Mouse (Mus musculus): ENCODE measurements around the gene Asb6. TPM values are rescaled to one million over a fixed set of nuclear protein-coding genes. Genes with fewer than 3 reads are reported as not detected.
A peak's percentile ranks its signal among the peaks of the same experiment; 100 is the strongest.

Gene Asb6
- total and polyA plus RNA-seq, 2 experiments from 2014 or later: 36.6 to 53.5 TPM

DNA sequence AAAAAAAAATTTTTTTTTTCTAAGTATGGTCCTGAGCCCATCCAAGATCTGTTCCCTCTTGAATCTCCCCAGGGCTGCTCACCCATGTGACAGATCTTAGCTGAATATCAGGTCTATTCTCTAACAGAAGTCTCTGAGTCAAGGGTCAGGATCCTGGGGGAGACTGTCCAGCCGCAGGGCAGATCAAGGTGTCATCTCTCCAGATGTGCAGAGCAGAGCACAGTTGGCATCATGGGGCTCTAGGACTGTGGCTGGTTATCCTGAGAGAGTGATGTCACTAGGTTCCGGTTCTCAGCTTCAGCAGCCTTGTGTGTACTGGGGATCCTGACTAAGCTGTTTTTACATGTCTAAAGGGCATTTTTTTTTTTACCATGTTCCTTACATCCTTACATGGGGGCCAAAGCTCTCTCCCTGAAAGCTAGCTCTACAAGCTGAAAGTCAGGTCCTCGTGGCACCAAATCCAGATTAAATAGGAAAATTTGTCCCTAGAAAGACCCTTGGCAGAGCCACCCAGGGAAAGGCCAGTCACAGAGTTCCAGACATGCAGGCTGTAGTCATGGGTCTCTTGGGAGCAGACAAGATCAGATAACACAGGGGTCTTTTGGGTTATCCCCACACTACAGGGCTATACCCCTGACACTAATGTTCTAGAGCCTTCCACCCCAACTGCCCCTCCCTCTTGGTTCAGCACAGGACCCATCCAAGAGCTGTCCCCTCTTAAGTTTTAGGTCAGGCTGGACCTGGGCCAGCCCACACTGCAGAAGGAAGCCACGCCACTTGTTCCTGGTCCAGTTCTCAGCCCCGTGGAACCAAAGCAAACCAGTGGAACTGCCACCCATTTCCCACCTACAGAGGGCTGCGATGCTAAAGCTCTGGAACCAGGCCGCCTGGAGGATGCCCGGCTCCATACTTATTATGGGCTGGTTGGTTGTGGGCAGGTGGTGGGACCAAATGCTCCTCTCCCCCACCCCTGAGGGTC, 47.5 kb downstream of the Asb6 start:
- no peak overlapping the region for H3K9ac ChIP-seq (replicated peaks; ENCODE audit: low read length)
- peak overlapping the region; percentile 39 for H3K4me2 ChIP-seq (ENCODE audit: low read depth, low read length)
- no peaks in the 10 kb centered on the region for H3K36me3 ChIP-seq (ENCODE audit: insufficient read depth, low read length)
- TF ChIP-seq CTCF (IDR thresholded peaks at IDR 0.05; ENCODE audit: low read depth): no peak
- H3K4me1 ChIP-seq (ENCODE audit: insufficient read depth, low read length): peaks cover 8% of the 10 kb centered on the region; the same call in 1 of the 2 replicates
- no peak for DNase-seq (ENCODE audit: low spot score)
- no peaks in the 10 kb centered on the region for H3K27me3 ChIP-seq (ENCODE audit: insufficient read depth, low read length)
- no peaks in the 10 kb centered on the region for H3K9me3 ChIP-seq (ENCODE audit: low read length)
- no peak overlapping the region for H3K4me3 ChIP-seq (ENCODE audit: low read length)
- 71% methylated on average over 8 of the region's 8 CpGs for WGBS
- no peak; the same call in 1 of the 2 replicates for ATAC-seq
- H3K27ac ChIP-seq: no peak overlapping the region

DNA sequence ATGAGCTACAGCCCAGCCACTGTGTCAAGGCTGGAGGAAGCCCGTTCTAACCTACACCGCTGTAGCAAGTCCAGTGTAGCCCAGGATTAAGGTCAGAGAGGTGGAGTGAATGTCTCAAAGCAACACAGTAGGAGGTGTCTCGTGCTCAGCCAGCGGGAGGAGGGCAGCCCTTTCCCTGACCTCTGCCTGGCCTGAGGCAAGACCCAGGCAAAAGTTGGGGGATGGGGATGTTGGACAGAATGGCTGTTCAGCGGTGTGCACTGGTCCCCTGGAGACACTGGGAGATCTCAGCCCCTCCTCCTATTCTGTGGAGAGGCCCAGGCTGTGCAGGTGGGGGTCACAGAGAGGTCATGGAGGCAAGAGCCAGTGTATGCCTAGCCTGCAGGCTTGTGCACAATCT, 50.9 kb downstream of the Asb6 start:
- no peak for TF ChIP-seq CTCF (IDR thresholded peaks at IDR 0.05; ENCODE audit: low read depth)
- WGBS: 11% methylated on average over 5 of the region's 5 CpGs
- 0 out of 2 replicates have a peak, but pooled peaks cover 1% of the 10 kb centered on the region for H3K4me1 ChIP-seq (ENCODE audit: insufficient read depth, low read length)
- no peak for ATAC-seq
- no peak overlapping the region for H3K9ac ChIP-seq (replicated peaks; ENCODE audit: low read length)
- no peak for DNase-seq (ENCODE audit: low spot score)
- H3K9me3 ChIP-seq (ENCODE audit: low read length): no peaks in the 10 kb centered on the region
- no peaks in the 10 kb centered on the region for H3K27me3 ChIP-seq (ENCODE audit: insufficient read depth, low read length)
- no peak overlapping the region for H3K4me2 ChIP-seq (ENCODE audit: low read depth, low read length)
- H3K36me3 ChIP-seq (ENCODE audit: insufficient read depth, low read length): no peaks in the 10 kb centered on the region
- H3K27ac ChIP-seq: no peak overlapping the region
- H3K4me3 ChIP-seq (ENCODE audit: low read length): no peak overlapping the region

DNA sequence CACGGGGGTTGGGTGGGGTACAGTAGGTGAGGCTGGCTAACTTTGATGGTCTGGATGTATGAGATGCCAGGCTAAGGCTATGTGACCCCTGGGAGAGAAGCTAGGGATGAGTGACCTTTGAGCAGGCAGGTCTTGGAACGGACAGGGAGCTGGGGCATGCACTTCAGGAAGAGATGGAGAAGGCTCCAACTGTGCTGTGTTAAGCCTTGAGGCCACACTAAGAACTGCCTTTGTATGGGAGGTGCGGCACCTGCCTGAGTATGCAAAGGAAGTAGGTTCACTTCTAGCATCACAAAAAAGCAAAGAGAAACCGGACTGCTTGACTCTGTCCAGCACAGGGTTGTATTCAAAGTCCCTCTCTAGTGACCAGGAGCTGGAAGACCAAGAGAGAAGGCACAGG, 51.9 kb downstream of the Asb6 start:
- H3K4me1 ChIP-seq (ENCODE audit: insufficient read depth, low read length): peaks cover 3% of the 10 kb centered on the region; the same call in 1 of the 2 replicates
- no peak overlapping the region for H3K4me3 ChIP-seq (ENCODE audit: low read length)
- H3K4me2 ChIP-seq (ENCODE audit: low read depth, low read length): no peak overlapping the region
- H3K27me3 ChIP-seq (ENCODE audit: insufficient read depth, low read length): no peaks in the 10 kb centered on the region
- no peaks in the 10 kb centered on the region for H3K36me3 ChIP-seq (ENCODE audit: insufficient read depth, low read length)
- ATAC-seq (no peak), DNase-seq (ENCODE audit: low spot score) (no peak)
- H3K27ac ChIP-seq: no peak overlapping the region
- TF ChIP-seq CTCF (IDR thresholded peaks at IDR 0.05; ENCODE audit: low read depth): no peak
- 75% methylated on average over 4 of the region's 4 CpGs for WGBS
- H3K9me3 ChIP-seq (ENCODE audit: low read length): no peaks in the 10 kb centered on the region
- no peak overlapping the region for H3K9ac ChIP-seq (replicated peaks; ENCODE audit: low read length)

DNA sequence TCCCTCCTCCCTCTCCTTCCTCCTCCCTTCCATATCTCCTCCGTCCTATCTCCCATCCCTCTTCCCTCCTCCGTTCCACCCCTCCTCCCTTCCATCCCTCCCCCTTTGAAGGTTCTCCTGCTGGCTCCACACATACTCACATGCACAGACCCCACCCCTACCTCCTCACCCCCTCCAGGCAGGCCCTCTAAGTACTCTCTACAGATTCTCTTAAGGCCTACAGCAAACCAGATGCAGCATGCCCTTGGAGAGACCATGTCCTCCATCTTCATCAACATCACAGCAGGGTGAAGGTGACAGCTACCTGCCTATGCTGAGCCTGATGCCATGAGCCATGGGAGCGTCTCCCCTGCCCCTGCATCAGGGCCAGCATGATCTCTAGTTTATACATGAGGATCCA, 52.9 kb downstream of the Asb6 start:
- no peak for ATAC-seq
- Histone ChIP-seq H3K27me3 (ENCODE audit: insufficient read depth, low read length) (no peaks in the 10 kb centered on the region), H3K9ac (replicated peaks; ENCODE audit: low read length) (no peak overlapping the region), H3K4me2 (ENCODE audit: low read depth, low read length) (no peak overlapping the region), H3K4me3 (ENCODE audit: low read length) (no peak overlapping the region), H3K27ac (no peak overlapping the region), H3K36me3 (ENCODE audit: insufficient read depth, low read length) (no peaks in the 10 kb centered on the region), H3K9me3 (ENCODE audit: low read length) (no peaks in the 10 kb centered on the region), H3K4me1 (ENCODE audit: insufficient read depth, low read length) (peaks cover 3% of the 10 kb centered on the region; the same call in 1 of the 2 replicates)
- WGBS: 84% methylated on average over 3 of the region's 3 CpGs
- no peak for DNase-seq (ENCODE audit: low spot score)
- no peak for TF ChIP-seq CTCF (IDR thresholded peaks at IDR 0.05; ENCODE audit: low read depth)

DNA sequence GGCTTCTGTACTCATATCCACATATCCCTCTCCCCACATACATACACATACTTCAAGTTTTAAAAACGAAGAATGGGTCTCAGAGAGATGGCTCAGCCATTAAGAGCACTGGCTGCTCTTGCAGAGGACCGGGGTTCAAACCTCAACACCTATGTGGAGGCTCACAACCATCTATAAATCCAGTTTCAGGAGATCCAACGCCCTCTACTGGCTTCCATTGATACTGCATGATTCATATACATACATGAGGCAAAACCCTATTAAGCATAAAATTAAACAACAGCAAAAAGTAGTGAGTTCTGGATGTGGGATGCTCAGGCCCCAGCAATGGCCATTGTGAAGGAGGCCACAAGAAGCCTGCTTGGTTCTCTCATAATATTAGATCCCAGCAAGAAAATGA, 54.2 kb downstream of the Asb6 start:
- peaks cover 16% of the 10 kb centered on the region for H3K4me1 ChIP-seq (ENCODE audit: insufficient read depth, low read length)
- no peak overlapping the region for H3K9ac ChIP-seq (replicated peaks; ENCODE audit: low read length)
- no peaks in the 10 kb centered on the region for H3K9me3 ChIP-seq (ENCODE audit: low read length)
- H3K4me2 ChIP-seq (ENCODE audit: low read depth, low read length): no peak overlapping the region
- no peak for ATAC-seq
- DNase-seq (ENCODE audit: low spot score): no peak
- no peak overlapping the region for H3K27ac ChIP-seq
- no peak overlapping the region for H3K4me3 ChIP-seq (ENCODE audit: low read length)
- WGBS: 57% methylated on average over 3 of the region's 3 CpGs
- no peaks in the 10 kb centered on the region for H3K36me3 ChIP-seq (ENCODE audit: insufficient read depth, low read length)
- no peaks in the 10 kb centered on the region for H3K27me3 ChIP-seq (ENCODE audit: insufficient read depth, low read length)
- peak; percentile 39 for TF ChIP-seq CTCF (IDR thresholded peaks at IDR 0.05; ENCODE audit: low read depth)

DNA sequence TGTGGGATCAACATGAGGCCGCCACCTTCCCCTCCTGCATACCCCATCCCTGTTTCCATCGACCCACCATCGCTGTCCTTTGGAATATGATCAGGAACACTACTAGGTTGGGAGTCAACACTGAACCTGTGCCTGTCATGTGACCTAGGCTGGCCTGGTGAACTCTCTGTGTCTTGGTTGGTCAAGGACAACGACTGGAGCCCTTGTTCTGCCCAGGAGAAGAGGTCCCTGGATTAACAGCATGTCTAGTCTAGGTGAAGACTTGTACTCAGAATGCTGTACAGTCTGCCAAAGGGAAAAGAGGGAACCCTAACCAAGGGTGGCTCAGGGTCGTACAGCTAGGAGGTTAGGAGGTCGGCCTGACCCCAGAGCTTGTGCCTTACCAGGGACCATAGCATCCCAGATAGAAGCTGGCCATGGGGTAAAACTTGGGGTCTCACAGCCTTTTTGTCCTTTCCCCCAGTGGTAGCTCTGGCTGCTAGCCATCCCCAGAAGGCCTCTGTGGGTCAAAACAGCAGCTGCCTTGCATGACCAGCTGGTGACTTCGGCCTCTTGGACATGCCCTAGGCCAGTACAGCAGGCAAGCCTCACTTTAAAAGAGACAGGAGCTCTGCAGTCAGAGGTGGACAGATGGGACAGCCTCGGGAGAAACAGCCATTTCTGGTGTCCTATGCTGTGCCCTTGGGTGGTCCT, 56.7 kb downstream of the Asb6 start:
- no peaks in the 10 kb centered on the region for H3K27me3 ChIP-seq (ENCODE audit: insufficient read depth, low read length)
- no peak overlapping the region for H3K4me2 ChIP-seq (ENCODE audit: low read depth, low read length)
- DNase-seq (ENCODE audit: low spot score): no peak
- H3K9ac ChIP-seq (replicated peaks; ENCODE audit: low read length): no peak overlapping the region
- no peaks in the 10 kb centered on the region for H3K36me3 ChIP-seq (ENCODE audit: insufficient read depth, low read length)
- peaks cover 17% of the 10 kb centered on the region for H3K4me1 ChIP-seq (ENCODE audit: insufficient read depth, low read length)
- no peak for ATAC-seq
- peak overlapping the region; percentile 80; the same call in 1 of the 2 replicates for H3K27ac ChIP-seq
- H3K4me3 ChIP-seq (ENCODE audit: low read length): no peak overlapping the region
- H3K9me3 ChIP-seq (ENCODE audit: low read length): no peaks in the 10 kb centered on the region
- 79% methylated on average over 8 of the region's 8 CpGs for WGBS
- TF ChIP-seq CTCF (IDR thresholded peaks at IDR 0.05; ENCODE audit: low read depth): no peak

Other genes starting within 250 kb of the Asb6 start
- 1.3 and 4.6 TPM in 2 replicates for gene Cstad, start 235.3 kb downstream of the Asb6 start, total RNA-seq (2014; rRNA removed)
- gene Cstad, start 235.3 kb downstream of the Asb6 start, polyA plus RNA-seq (2015; fragmentation: Nextera tagmentation; extraction: Ambion mirVana): 0.54 TPM in 1 of 2 replicates, not detected in the other
- gene 1700001O22Rik, start 26.7 kb downstream of the Asb6 start, total RNA-seq (2014; rRNA removed): 0.75 and 2.4 TPM in 2 replicates
- gene 1700001O22Rik, start 26.7 kb downstream of the Asb6 start, polyA plus RNA-seq (2015; fragmentation: Nextera tagmentation; extraction: Ambion mirVana): 1.8 and 2.6 TPM in 2 replicates
- 79.5 and 96.3 TPM in 2 replicates for gene Ntmt1, start 22.5 kb downstream of the Asb6 start, total RNA-seq (2014; rRNA removed)
- gene Ntmt1, start 22.5 kb downstream of the Asb6 start, polyA plus RNA-seq (2015; fragmentation: Nextera tagmentation; extraction: Ambion mirVana): 95.9 and 99.6 TPM in 2 replicates
- gene Prrx2, start 4.6 kb upstream of the Asb6 start, total RNA-seq (2014; rRNA removed): 6.7 and 7.2 TPM in 2 replicates
- gene Prrx2, start 4.6 kb upstream of the Asb6 start, polyA plus RNA-seq (2015; fragmentation: Nextera tagmentation; extraction: Ambion mirVana): 5.0 and 5.6 TPM in 2 replicates
- 3.6 and 13.3 TPM in 2 replicates for gene Ptges, start 99.5 kb upstream of the Asb6 start, total RNA-seq (2014; rRNA removed)
- 8.4 and 9.0 TPM in 2 replicates for gene Ptges, start 99.5 kb upstream of the Asb6 start, polyA plus RNA-seq (2015; fragmentation: Nextera tagmentation; extraction: Ambion mirVana)
- gene Tor1b, start 122.6 kb upstream of the Asb6 start, total RNA-seq (2014; rRNA removed): 22.9 and 25.4 TPM in 2 replicates
- 18.7 and 20.4 TPM in 2 replicates for gene Tor1b, start 122.6 kb upstream of the Asb6 start, polyA plus RNA-seq (2015; fragmentation: Nextera tagmentation; extraction: Ambion mirVana)
- 62.4 and 64.0 TPM in 2 replicates for gene Tor1a, start 137.6 kb upstream of the Asb6 start, total RNA-seq (2014; rRNA removed)
- 81.5 and 83.2 TPM in 2 replicates for gene Tor1a, start 137.6 kb upstream of the Asb6 start, polyA plus RNA-seq (2015; fragmentation: Nextera tagmentation; extraction: Ambion mirVana)
- 19.7 and 22.2 TPM in 2 replicates for gene BC005624, start 151.9 kb upstream of the Asb6 start, total RNA-seq (2014; rRNA removed)
- 84.8 and 89.5 TPM in 2 replicates for gene BC005624, start 151.9 kb upstream of the Asb6 start, polyA plus RNA-seq (2015; fragmentation: Nextera tagmentation; extraction: Ambion mirVana)
- gene Usp20, start 151.9 kb upstream of the Asb6 start, total RNA-seq (2014; rRNA removed): 43.0 and 49.9 TPM in 2 replicates
- gene Usp20, start 151.9 kb upstream of the Asb6 start, polyA plus RNA-seq (2015; fragmentation: Nextera tagmentation; extraction: Ambion mirVana): 30.4 and 32.0 TPM in 2 replicates